Mouse (Mus musculus) layer of hippocampus, adult 2 months (tissue): ENCODE measurements around the gene Cdh3. TPM values are rescaled to one million over a fixed set of nuclear protein-coding genes. Genes with fewer than 3 reads are reported as not detected.

Experiments used
- DNase-seq, 2 experiments: peaks; one replicate each; pipeline ENCODE4 v3.0.0; 2022; ENCODE audit warnings: low spot score in 2 of 2
- H3K27ac ChIP-seq: fragments of 200-600 bp; 2 replicates; pipeline ENCODE4 v1.8.1; 2022
- H3K4me3 ChIP-seq: fragments of 200-600 bp; 2 replicates; pipeline ENCODE4 v1.8.1; 2022; ENCODE audit warnings: mild to moderate bottlenecking
- CTCF ChIP-seq: fragments of 200-600 bp; conservative IDR thresholded peaks from 2 replicates; pipeline ENCODE4 v1.8.1; 2022; ENCODE audit warnings: antibody characterized with exemption, mild to moderate bottlenecking, moderate library complexity
- total RNA-seq, 2 experiments: library from RNA; stranded (reverse); gene quantifications; 2 replicates each; pipeline ENCODE4 v1.2.3; 2021

Gene Cdh3
- total RNA-seq, 2 experiments from 2014 or later: not detected

DNA sequence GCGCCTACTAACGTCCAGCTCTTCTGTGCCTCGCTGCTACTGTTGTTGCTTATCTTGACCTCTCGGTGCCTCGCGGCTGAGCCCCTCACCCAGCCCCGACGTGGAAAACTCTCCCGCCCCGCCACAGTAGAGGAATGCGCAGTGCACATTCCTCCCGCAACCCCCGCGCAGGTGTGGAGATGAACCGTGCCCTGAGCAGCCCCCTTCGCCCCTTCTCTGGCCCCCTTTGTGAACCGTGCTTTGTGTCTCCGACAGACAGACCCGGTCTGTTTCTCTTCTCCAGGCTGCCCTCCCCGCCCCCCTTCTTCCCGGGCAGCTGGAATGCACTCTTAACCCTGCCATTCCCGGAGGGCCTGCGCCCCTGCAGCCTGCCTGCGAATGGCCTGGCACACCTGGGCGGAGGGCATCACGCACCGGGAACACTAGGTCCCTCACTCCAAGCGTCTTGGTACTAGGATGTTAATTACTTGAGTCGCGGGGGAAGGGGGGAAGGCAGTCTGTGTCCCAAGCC, 895 bp downstream of the Cdh3 start:
- TF ChIP-seq CTCF: no peak
- no peak for DNase-seq
- peak overlapping the region; percentile 8; the same call in 1 of the 2 replicates for H3K4me3 ChIP-seq

DNA sequence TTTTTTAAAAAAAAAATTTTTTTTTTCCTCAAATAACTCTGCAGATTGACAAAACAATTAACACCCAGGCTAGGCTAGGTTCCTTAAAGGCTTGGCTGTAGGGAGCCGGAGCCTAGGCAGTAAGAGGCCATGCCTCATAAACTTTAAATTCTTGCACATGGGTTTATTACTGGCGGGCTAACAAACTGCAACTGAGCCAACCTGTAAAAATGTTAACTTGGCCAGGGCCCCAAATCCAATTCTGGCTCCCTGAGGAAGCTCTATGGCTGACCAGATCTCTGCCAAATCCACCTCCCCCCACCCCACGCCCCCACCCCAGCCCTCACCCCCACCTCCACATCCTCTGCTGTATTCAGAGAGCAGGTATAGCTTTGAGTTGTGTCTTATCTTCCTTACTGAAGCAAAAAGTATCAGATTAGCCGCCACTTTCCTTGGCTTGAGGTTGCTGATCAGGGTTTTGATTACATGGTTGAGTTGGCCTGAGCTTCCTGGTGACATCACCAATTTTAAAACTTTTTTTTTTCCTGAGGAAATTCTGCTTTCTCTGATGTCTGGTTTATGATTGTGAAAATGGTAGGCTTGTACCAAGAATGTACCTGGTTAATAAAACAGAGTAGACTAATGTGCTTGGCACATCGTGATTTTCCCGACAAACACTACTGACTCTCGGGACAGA, 1.9 kb downstream of the Cdh3 start:
- TF ChIP-seq CTCF: no peak
- Histone ChIP-seq H3K4me3 (no peak overlapping the region), H3K27ac (no peak overlapping the region)
- DNase-seq: no peak

More for the DNA sequence above, 895 bp downstream of the Cdh3 start:
- H3K27ac ChIP-seq: no peak overlapping the region

DNA sequence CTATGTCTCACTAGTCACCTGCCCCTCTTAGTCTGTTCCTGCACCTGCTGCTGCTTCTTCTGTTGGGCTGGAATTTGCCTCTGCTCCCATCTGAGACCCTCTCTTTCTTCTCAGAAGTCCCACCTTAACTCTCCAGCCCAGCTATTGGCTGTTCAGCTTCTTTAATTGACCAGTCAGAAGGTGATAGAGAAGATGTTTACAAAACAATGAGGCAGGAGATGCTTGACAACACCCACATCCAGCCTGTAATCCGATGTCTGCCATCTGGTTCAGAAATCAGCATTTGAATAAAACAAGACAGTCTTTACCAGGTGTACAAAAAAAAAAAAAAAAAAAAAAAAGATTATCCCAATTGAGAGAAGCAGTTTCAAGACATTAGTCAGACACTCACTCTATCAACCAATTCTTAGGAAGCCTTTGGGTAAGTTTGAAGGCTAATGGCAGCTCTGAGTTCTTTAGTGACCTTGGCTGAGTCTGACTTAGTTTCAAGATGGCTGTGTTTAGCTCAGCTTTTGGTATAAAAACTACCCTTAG, 5.3 kb downstream of the Cdh3 start:
- TF ChIP-seq CTCF: no peak
- no peak for DNase-seq
- Histone ChIP-seq H3K27ac (no peak overlapping the region), H3K4me3 (no peak overlapping the region)

DNA sequence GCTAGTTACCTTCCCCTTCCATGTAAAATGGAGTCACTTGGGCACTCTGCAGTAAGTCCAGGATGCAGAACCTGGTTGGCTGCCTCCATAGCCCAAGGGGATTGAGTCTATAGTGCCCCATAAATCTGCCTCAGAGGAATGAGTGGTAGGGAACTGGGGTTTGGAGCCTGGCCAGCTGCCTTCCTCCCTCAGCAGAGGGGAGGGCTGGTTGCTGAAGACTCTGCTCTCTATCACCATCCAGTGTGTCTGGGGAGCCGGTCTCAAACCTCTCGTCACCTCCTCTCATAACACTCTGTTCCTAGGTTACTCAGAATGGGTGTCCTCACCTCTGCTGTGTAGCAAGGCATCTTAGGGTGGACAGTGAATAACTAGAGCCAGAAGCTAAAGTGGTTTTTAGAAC, 5.9 kb downstream of the Cdh3 start:
- Histone ChIP-seq H3K27ac (no peak overlapping the region), H3K4me3 (no peak overlapping the region)
- no peak for TF ChIP-seq CTCF
- no peak for DNase-seq

DNA sequence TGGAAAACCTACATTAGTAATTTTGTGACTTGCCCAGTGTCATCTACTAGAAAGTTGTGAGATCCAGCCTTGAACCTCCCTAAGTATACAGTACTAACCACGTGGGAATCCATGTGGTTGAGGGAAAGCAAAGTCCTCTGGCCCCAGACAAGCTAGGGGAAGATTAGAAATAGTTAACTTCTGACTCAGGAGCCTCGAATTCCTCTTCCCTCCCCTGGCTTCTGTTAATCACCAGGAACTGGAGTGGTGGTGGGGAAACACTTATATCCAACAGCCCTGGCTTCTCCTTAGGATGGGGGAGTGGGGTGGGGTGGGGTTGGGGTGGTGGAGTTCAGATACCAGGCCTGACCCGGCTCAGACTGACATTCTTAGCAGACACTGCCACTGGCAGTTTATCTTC, 8.1 kb downstream of the Cdh3 start:
- TF ChIP-seq CTCF: no peak
- no peak overlapping the region for H3K27ac ChIP-seq
- DNase-seq: no peak

DNA sequence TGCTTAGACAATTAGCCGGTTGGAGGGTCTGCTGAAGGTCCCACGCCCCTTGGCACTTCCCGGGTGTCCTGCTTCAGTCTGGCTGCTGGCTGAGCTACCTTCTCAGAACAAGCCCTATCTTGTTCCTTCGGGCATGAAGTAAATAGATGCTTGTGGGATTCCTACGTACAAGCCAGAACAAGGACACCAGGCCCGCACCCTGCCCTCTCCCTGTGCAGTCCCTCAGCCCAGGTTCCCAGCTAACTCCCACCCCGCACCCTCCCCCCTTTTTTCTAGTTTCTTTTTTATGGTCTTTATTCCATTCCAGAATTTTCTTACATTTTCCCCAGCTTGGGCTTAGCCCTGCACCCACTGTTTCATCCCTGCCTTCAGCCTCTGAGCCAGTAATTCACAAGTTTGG, 9.9 kb downstream of the Cdh3 start:
- Histone ChIP-seq H3K4me3 (no peak overlapping the region), H3K27ac (no peak overlapping the region)
- no peak for DNase-seq
- TF ChIP-seq CTCF: no peak

More for the DNA sequence above, 8.1 kb downstream of the Cdh3 start:
- no peak overlapping the region for H3K4me3 ChIP-seq

DNA sequence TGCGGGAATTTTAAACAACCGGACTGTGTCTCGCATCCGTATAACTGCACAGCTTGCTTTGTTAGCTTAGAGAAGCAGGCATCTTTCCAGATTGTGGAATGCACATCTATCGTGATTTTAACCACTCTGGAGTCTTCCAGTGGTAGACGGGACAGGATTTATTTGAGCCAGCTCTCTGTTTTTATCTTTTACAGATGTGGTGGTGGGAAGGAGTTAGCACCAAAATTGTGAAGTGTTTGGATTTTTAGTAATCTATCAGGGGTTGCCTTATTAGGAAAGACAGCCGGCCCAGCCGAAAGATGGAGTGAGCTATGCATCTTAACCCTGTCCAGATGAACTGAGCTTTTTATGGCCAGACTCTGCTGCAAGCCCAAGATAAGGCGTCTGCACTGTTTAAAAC, 11.2 kb downstream of the Cdh3 start:
- no peak for TF ChIP-seq CTCF
- no peak for DNase-seq
- Histone ChIP-seq H3K4me3 (no peak overlapping the region), H3K27ac (no peak overlapping the region)

DNA sequence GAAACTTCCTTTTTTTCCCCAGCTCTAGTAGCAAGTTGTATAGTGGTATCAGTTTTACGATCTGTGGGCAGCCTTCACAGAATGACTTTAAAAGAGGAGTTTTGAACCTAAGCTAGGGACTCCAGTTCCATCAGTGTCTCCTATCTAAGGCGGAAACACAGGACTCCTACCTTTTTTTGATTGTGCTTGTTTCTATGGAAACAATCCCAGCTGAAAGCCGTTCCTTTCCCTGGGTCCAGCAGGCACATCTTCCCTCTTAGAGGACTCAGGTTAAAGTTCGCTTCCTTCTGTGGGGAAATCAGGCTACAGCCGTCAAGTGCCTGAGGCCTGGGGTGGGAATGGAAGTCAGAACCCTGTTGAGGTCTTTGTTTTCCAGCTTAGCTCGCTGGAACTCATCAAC, 16.0 kb downstream of the Cdh3 start:
- no peak overlapping the region for H3K27ac ChIP-seq
- no peak overlapping the region for H3K4me3 ChIP-seq
- no peak for TF ChIP-seq CTCF
- DNase-seq: no peak

DNA sequence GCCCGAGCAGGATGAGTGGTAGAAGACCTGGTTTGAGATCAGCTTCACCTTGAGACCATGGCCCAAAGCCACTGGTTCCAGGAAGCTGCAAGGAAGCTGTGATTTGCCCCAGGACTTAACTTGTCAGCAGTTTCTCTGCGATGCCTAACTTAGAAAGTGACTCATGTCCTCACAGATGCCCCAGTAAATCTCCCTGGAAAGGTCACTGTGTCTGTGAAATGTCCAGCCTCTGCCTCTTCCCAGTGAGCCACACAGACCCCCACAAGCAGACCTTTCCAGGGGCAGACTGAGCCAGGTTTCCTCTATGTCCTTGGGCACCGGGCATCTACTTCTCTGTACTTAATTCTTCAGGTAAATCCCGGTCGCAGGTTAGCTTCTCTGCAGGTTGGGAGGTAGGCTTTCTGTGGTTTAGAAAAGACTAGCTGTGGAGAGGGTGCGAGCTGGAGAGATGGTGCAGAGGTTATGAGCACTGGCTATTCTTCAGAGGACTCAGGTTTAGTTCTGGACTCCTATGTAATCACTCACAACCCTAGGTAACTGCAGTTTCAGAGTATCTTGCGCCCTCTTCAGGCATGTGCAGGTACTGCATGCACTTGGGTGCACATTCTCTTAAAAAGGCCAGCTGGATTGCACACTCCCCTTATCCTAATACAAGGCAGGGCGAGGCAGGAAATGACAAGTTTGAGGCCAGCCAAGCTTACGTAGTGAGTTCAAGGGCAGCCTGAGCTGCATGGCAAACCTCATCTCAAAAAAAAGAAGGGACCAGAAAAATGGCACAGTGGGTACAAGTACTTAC, 16.7 kb downstream of the Cdh3 start:
- TF ChIP-seq CTCF: peak; percentile 63
- Histone ChIP-seq H3K27ac (no peak overlapping the region), H3K4me3 (no peak overlapping the region)
- no peak for DNase-seq

DNA sequence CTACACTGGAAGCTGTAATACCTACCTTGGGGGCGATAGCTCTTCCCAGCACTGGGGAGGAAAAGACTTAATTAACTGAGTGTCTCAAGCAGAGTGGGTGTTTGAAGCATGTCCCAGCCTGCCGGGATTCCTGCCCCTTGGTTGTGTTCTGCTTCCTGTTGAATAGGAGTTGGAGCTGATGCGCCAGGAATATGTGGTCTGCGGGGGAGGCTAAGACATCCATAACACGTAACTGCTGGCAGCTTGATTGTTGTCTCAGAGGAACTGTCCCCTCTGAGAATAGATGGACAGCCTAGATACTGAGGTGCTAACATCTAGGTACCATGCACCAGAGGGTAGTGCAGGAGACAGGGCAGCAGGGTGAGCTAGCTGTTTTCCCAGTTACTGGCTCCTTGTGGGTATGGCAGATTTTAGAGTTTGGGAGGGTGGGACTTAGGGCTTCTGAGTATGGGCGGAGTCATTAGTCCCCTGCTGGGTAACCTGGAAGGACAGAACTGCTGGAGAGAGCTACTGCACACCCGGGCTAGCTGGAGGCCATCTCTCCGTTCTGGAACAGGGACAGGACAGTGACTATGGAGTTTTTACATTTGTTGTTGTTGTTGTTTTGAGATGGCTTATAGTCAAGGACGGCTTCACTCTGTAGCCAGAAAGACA, 18.0 kb downstream of the Cdh3 start:
- no peak for TF ChIP-seq CTCF
- Histone ChIP-seq H3K4me3 (no peak overlapping the region), H3K27ac (no peak overlapping the region)
- no peak for DNase-seq

DNA sequence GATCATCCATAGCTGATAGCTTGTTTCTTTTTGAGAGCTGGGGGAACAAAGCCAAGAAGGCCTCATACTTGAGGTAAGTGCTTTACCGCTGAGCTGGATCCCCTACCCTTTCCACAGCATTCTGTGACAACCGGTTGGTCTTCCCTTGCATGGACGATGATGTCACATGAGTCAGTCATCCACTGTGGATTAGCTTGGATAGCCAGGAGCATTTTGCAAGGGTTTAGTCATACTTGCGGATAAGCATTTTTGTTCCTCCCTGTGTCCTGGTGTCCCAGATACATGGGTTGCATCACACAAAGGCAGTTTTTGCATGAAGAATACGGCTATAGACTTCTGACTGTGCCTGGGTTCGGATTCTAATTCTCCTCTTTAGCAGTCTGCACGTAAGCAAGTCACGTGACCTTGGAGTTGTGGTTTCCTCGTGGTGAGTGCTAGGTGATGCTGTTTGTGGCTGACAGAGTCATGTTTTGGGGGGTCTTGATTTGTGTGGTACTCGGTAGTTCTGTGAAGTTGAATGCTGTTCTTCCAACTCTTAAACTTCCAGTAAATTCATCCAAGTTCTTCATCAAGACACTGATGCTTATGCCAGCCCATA, 19.3 kb downstream of the Cdh3 start:
- Histone ChIP-seq H3K27ac (no peak overlapping the region), H3K4me3 (no peak overlapping the region)
- TF ChIP-seq CTCF: no peak

DNA sequence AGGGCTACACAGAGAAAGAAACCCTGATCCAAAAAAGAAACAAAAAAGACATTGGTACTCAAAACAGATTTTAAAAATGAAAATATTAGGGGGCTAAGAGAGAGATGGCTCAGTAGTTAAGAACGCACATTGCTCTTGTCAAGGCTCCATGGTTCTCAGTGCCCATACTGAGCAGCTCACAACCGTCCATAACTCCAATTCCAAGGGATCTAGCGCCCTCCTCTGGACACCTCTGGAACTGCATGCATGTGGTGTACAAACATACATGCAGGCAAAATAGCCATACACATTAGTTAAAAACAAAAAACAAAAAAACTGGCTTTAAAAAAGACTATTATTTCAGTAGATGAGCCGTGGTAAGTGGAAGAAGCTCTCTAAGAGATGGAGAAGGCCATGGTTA, 19.9 kb downstream of the Cdh3 start:
- Histone ChIP-seq H3K27ac (no peak overlapping the region), H3K4me3 (no peak overlapping the region)
- TF ChIP-seq CTCF: peak; percentile 67
- no peak for DNase-seq

More for the DNA sequence above, 19.3 kb downstream of the Cdh3 start:
- DNase-seq: no peak

DNA sequence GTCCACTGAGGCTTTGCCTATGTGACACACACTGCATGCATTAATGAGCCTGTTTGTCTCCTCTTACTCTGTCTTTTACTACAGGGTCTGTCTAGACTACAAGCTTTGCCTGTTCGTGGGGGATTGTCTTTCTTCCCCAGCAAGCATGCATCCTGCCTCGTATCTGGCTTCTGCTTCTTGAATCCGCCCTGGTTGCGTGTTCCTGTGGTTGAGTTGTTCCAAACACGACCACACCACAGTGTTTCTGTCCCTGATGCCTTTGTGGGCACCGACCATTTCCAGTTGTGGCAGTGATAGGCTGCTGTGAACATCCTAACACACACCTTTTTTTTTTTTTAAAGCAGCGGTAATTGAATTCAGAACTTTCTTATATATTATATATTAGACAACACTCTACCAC, 23.0 kb downstream of the Cdh3 start:
- Histone ChIP-seq H3K4me3 (no peak overlapping the region), H3K27ac (no peak overlapping the region)
- no peak for TF ChIP-seq CTCF
- no peak for DNase-seq
